Mouse (Mus musculus) limb, embryonic 11.5 days (tissue): Measurements from ENCODE around the gene C4b. TPM values are rescaled to one million over a fixed set of nuclear protein-coding genes. Genes with fewer than 3 reads are reported as not detected.
"Not testable (repeated sequence)": the region's sequence is repeated elsewhere in the genome, so short reads cannot be mapped to it uniquely, and the experiment has no call there.

Source experiments
- ATAC-seq: fragments of 200-750 bp; cut with Nextera tagmentation; 2 replicates; pipeline ENCODE4 v1.8.0; 2017; ENCODE audit warnings: low read depth; ENCODE audit not compliant: insufficient number of reproducible peaks, low FRiP score, low TSS enrichment
- DNase-seq: peaks from one replicate; pipeline ENCODE4 v3.0.0-alpha.2; 2015; ENCODE audit warnings: low spot score
- H3K27ac ChIP-seq: fragments of 300-500 bp; sonication (generic); replicated peaks from 2 replicates; pipeline ENCODE4 v1.5.1; 2014; ENCODE audit warnings: low read depth, mild to moderate bottlenecking, low read length
- H3K27me3 ChIP-seq: fragments of 300-500 bp; sonication (generic); 2 replicates; pipeline ENCODE4 v1.6.1; 2014; ENCODE audit warnings: mild to moderate bottlenecking, low read length, mixed read lengths; ENCODE audit not compliant: control insufficient read depth, insufficient read depth
- H3K36me3 ChIP-seq: fragments of 300-500 bp; sonication (generic); 2 replicates; pipeline ENCODE4 v1.6.1; 2014; ENCODE audit warnings: mild to moderate bottlenecking, low read length, moderate library complexity, mixed read lengths; ENCODE audit not compliant: control insufficient read depth, insufficient read depth
- H3K4me1 ChIP-seq: fragments of 300-500 bp; sonication (generic); 2 replicates; pipeline ENCODE4 v1.6.1; 2014; ENCODE audit warnings: low read length, mixed read lengths; ENCODE audit not compliant: control insufficient read depth, insufficient read depth
- H3K4me2 ChIP-seq: fragments of 300-500 bp; sonication (generic); 2 replicates; pipeline ENCODE4 v1.6.1; 2014; ENCODE audit warnings: low read depth, mild to moderate bottlenecking, moderate library complexity; ENCODE audit not compliant: severe bottlenecking
- H3K4me3 ChIP-seq: fragments of 300-500 bp; sonication (generic); 2 replicates; pipeline ENCODE4 v1.5.1; 2014; ENCODE audit warnings: low read depth, low read length
- H3K9ac ChIP-seq: fragments of 300-500 bp; sonication (generic); 2 replicates; pipeline ENCODE4 v1.6.1; 2014; ENCODE audit warnings: mild to moderate bottlenecking, low read length
- H3K9me3 ChIP-seq: fragments of 300-500 bp; sonication (generic); 2 replicates; pipeline ENCODE4 v1.6.1; 2016; ENCODE audit warnings: low read length; ENCODE audit not compliant: control insufficient read depth
- WGBS: fragments of 180-500 bp; shearing (Covaris S2); extraction: QIAGEN DNeasy Blood & Tissue Kit; methylation state at CpG from one replicate; pipeline ENCODE4 v1.1.7; 2014; 5-methylcytosine and 5-hydroxymethylcytosine counted together
- polyA plus RNA-seq: library from polyadenylated mRNA; unstranded; fragments of >200 nt; fragmentation: Nextera tagmentation; extraction: Ambion mirVana; gene quantifications from 2 replicates; pipeline ENCODE4 v1.2.1, GENCODE M21; 2014

Gene C4b
- polyA plus RNA-seq, 1 experiment from 2014 or later: not detected

GRCm38 (mm10) chr17:34737466-34737865, 6.2 kb downstream of the C4b start:
- not testable (repeated sequence) for H3K9ac ChIP-seq, H3K36me3 ChIP-seq, H3K4me1 ChIP-seq, H3K4me2 ChIP-seq, ATAC-seq, H3K9me3 ChIP-seq, DNase-seq, H3K4me3 ChIP-seq, H3K27me3 ChIP-seq, H3K27ac ChIP-seq
- 86% methylated on average over 5 of the region's 5 CpGs for WGBS

GRCm38 (mm10) chr17:34729779-34730553, 13.7 kb downstream of the C4b start:
- not testable (repeated sequence) for H3K4me3 ChIP-seq, DNase-seq, ATAC-seq, H3K27ac ChIP-seq, H3K9me3 ChIP-seq, H3K27me3 ChIP-seq, H3K36me3 ChIP-seq, H3K4me1 ChIP-seq, H3K4me2 ChIP-seq, H3K9ac ChIP-seq
- WGBS: 77% methylated on average over 12 of the region's 12 CpGs

GRCm38 (mm10) chr17:34729155-34729554, 14.5 kb downstream of the C4b start:
- ATAC-seq, H3K9me3 ChIP-seq, H3K4me1 ChIP-seq, DNase-seq, H3K36me3 ChIP-seq, H3K27ac ChIP-seq, H3K4me2 ChIP-seq, H3K27me3 ChIP-seq, H3K4me3 ChIP-seq, H3K9ac ChIP-seq: not testable (repeated sequence)
- 74% methylated on average over 11 of the region's 11 CpGs for WGBS

GRCm38 (mm10) chr17:34727887-34728286, 15.8 kb downstream of the C4b start:
- no peak overlapping the region for H3K4me3 ChIP-seq
- no peak overlapping the region for H3K4me2 ChIP-seq
- no peak overlapping the region for H3K27ac ChIP-seq
- no peaks in the 10 kb centered on the region for H3K9me3 ChIP-seq
- no peaks in the 10 kb centered on the region for H3K27me3 ChIP-seq
- DNase-seq: no peak
- no peak overlapping the region for H3K9ac ChIP-seq
- 91% methylated on average over 2 of the region's 2 CpGs for WGBS
- no peaks in the 10 kb centered on the region for H3K36me3 ChIP-seq
- H3K4me1 ChIP-seq: no peaks in the 10 kb centered on the region
- ATAC-seq: no peak

GRCm38 (mm10) chr17:34723066-34723465, 20.6 kb downstream of the C4b start:
- Histone ChIP-seq H3K27me3 (no peaks in the 10 kb centered on the region), H3K9me3 (no peaks in the 10 kb centered on the region), H3K4me1 (no peaks in the 10 kb centered on the region), H3K9ac (no peak overlapping the region), H3K27ac (no peak overlapping the region), H3K4me2 (no peak overlapping the region), H3K4me3 (no peak overlapping the region), H3K36me3 (no peaks in the 10 kb centered on the region)
- WGBS: 77% methylated on average over 4 of the region's 4 CpGs
- no peak for ATAC-seq
- DNase-seq: no peak

GRCm38 (mm10) chr17:34722238-34722637, 21.4 kb downstream of the C4b start:
- not testable (repeated sequence) for ATAC-seq

GRCm38 (mm10) chr17:34719886-34720285, 23.8 kb downstream of the C4b start:
- ATAC-seq, DNase-seq, H3K27ac ChIP-seq, H3K9me3 ChIP-seq, H3K9ac ChIP-seq, H3K4me2 ChIP-seq, H3K36me3 ChIP-seq, H3K4me1 ChIP-seq, H3K27me3 ChIP-seq, H3K4me3 ChIP-seq: not testable (repeated sequence)
- WGBS: 81% methylated on average over 8 of the region's 8 CpGs

More at GRCm38 (mm10) chr17:34722238-34722637, 21.4 kb downstream of the C4b start:
- not testable (repeated sequence) for H3K9ac ChIP-seq, H3K27me3 ChIP-seq, H3K36me3 ChIP-seq, H3K4me1 ChIP-seq, H3K4me2 ChIP-seq, DNase-seq, H3K27ac ChIP-seq, H3K4me3 ChIP-seq, H3K9me3 ChIP-seq
- WGBS: 96% methylated on average over 1 of the region's 4 CpGs

GRCm38 (mm10) chr17:34717401-34717800, 26.3 kb downstream of the C4b start:
- Histone ChIP-seq H3K27ac (no peak overlapping the region), H3K27me3 (no peaks in the 10 kb centered on the region), H3K9ac (no peak overlapping the region), H3K36me3 (no peaks in the 10 kb centered on the region), H3K4me3 (no peak overlapping the region), H3K4me1 (no peaks in the 10 kb centered on the region), H3K9me3 (no peaks in the 10 kb centered on the region), H3K4me2 (no peak overlapping the region)
- ATAC-seq: no peak; the same call in 1 of the 2 replicates
- DNase-seq: no peak
- WGBS: 85% methylated on average over 11 of the region's 11 CpGs

- no peak overlapping the region for H3K4me2 ChIP-seq
- no peaks in the 10 kb centered on the region for H3K27me3 ChIP-seq
- H3K9ac ChIP-seq: no peak overlapping the region
- H3K27ac ChIP-seq: no peak overlapping the region
- H3K4me3 ChIP-seq: no peak overlapping the region
- ATAC-seq (no peak), DNase-seq (no peak)
- no peaks in the 10 kb centered on the region for H3K4me1 ChIP-seq
- H3K9me3 ChIP-seq: no peaks in the 10 kb centered on the region
- no peaks in the 10 kb centered on the region for H3K36me3 ChIP-seq
- WGBS: 88% methylated on average over 15 of the region's 15 CpGs
Measured at GRCm38 (mm10) chr17:34716247-34716646, 27.4 kb downstream of the C4b start.
